Mouse (Mus musculus) myocyte (in vitro differentiated cells): ENCODE results near the gene Fars2. TPM values are rescaled to one million over a fixed set of nuclear protein-coding genes. Genes with fewer than 3 reads are reported as not detected.

ENCODE experiments used
- H3K27me3 ChIP-seq: one replicate; pipeline ENCODE4 v1.6.1; 2011; ENCODE audit not compliant: control insufficient read depth, insufficient read depth, insufficient read length
- H3K36me3 ChIP-seq: one replicate; pipeline ENCODE4 v1.6.1; 2011; ENCODE audit not compliant: control insufficient read depth, insufficient read depth
- H3K4me2 ChIP-seq: one replicate; pipeline ENCODE4 v1.6.1; 2011; ENCODE audit warnings: low read depth, control low read depth
- H3K4me3 ChIP-seq: one replicate; pipeline ENCODE4 v1.5.1; 2011; ENCODE audit warnings: mild to moderate bottlenecking, control low read depth, moderate library complexity
- H3K79me2 ChIP-seq: one replicate; pipeline ENCODE4 v1.6.1; 2011; ENCODE audit not compliant: control insufficient read depth, insufficient read depth
- H3ac ChIP-seq: one replicate; pipeline ENCODE4 v1.6.1; 2011; ENCODE audit not compliant: control insufficient read depth, insufficient read length
- CEBPB ChIP-seq: IDR thresholded peaks from 2 replicates; pipeline ENCODE4 v1.6.1; 2011; ENCODE audit warnings: mild to moderate bottlenecking, moderate library complexity; ENCODE audit not compliant: poor library complexity, insufficient read depth, severe bottlenecking
- E2F4 ChIP-seq: IDR thresholded peaks from one replicate; pipeline ENCODE4 v1.6.1; 2011; ENCODE audit warnings: mild to moderate bottlenecking, control low read depth, moderate library complexity; ENCODE audit not compliant: insufficient read depth
- MAX ChIP-seq: IDR thresholded peaks from one replicate; pipeline ENCODE4 v1.6.1; 2011; ENCODE audit warnings: low read depth, mild to moderate bottlenecking, control low read depth
- MYOD1 ChIP-seq, 3 experiments: IDR thresholded peaks; one replicate each; pipeline ENCODE4 v1.6.1; 2011; ENCODE audit warnings: control low read depth in 2 of 3, low read depth in 2 of 3, mild to moderate bottlenecking in 2 of 3, moderate library complexity in 1 of 3; ENCODE audit not compliant: insufficient read length in 2 of 3, control insufficient read depth in 1 of 3
- MYOG ChIP-seq, 3 experiments: IDR thresholded peaks; one replicate each; pipeline ENCODE4 v1.6.1; 2011; ENCODE audit warnings: control low read depth in 2 of 3, low read depth in 2 of 3, mild to moderate bottlenecking in 2 of 3; ENCODE audit not compliant: insufficient read length in 2 of 3, control insufficient read depth in 1 of 3, insufficient read depth in 1 of 3
- POLR2A ChIP-seq: IDR thresholded peaks from one replicate; pipeline ENCODE4 v1.6.1; 2011; ENCODE audit warnings: low read depth, mild to moderate bottlenecking, control low read depth, moderate library complexity; ENCODE audit not compliant: insufficient read length
- POLR2AphosphoS2 ChIP-seq: IDR thresholded peaks from one replicate; pipeline ENCODE4 v1.6.1; 2011; ENCODE audit warnings: low read depth, control low read depth; ENCODE audit not compliant: insufficient read length
- REST ChIP-seq: IDR thresholded peaks from one replicate; pipeline ENCODE4 v1.6.1; 2011; ENCODE audit warnings: mild to moderate bottlenecking, control low read depth, moderate library complexity; ENCODE audit not compliant: insufficient read depth, insufficient read length
- SRF ChIP-seq: IDR thresholded peaks from one replicate; pipeline ENCODE4 v1.6.1; 2011; ENCODE audit warnings: low read depth; ENCODE audit not compliant: control insufficient read depth, insufficient read length
- TCF12 ChIP-seq: IDR thresholded peaks from one replicate; pipeline ENCODE4 v1.6.1; 2011; ENCODE audit warnings: mild to moderate bottlenecking, control low read depth; ENCODE audit not compliant: poor library complexity, insufficient read depth, severe bottlenecking
- TCF3 ChIP-seq: IDR thresholded peaks from one replicate; pipeline ENCODE4 v1.6.1; 2011; ENCODE audit warnings: low read depth, control low read depth; ENCODE audit not compliant: insufficient read length
- USF1 ChIP-seq: IDR thresholded peaks from one replicate; pipeline ENCODE4 v1.6.1; 2011; ENCODE audit warnings: low read depth, mild to moderate bottlenecking, control low read depth, moderate library complexity
- polyA plus RNA-seq: library from polyadenylated mRNA; unstranded; fragments of >200 nt; fragmentation: generic; extraction: Trizol; gene quantifications from one replicate; pipeline ENCODE4 v1.2.1, GENCODE M21; 2012; ENCODE audit warnings: missing spikeins

The Fars2 gene
- polyA plus RNA-seq, 1 experiment: 53.6 TPM

GRCm38 (mm10) chr13:36263240-36264095, 146.3 kb downstream of the Fars2 start:
- H3K4me2 ChIP-seq: no peak overlapping the region
- H3K27me3 ChIP-seq: no peaks in the 10 kb centered on the region
- no peaks in the 10 kb centered on the region for H3K79me2 ChIP-seq
- no peak overlapping the region for H3K4me3 ChIP-seq
- H3ac ChIP-seq: no peak overlapping the region
- H3K36me3 ChIP-seq: no peaks in the 10 kb centered on the region
- TF ChIP-seq REST (no peak), CEBPB (no peak), SRF (no peak), POLR2A (no peak), TCF12 (no peak), TCF3 (no peak), MYOG (IDR thresholded peaks at IDR 0.05; ENCODE audit: control insufficient read depth in 1 of 3, insufficient read depth in 1 of 3, insufficient read length in 2 of 3, low read depth in 2 of 3) (no peak), POLR2AphosphoS2 (no peak), USF1 (no peak), MAX (no peak), E2F4 (no peak), MYOD1 (IDR thresholded peaks at IDR 0.05; ENCODE audit: control insufficient read depth in 1 of 3, insufficient read length in 2 of 3, low read depth in 2 of 3) (no peak)

GRCm38 (mm10) chr13:36264391-36264790, 147.2 kb downstream of the Fars2 start:
- no peaks in the 10 kb centered on the region for H3K36me3 ChIP-seq
- no peaks in the 10 kb centered on the region for H3K27me3 ChIP-seq
- H3K4me3 ChIP-seq: no peak overlapping the region
- no peak overlapping the region for H3ac ChIP-seq
- TF ChIP-seq MAX (no peak), TCF3 (no peak), TCF12 (no peak), REST (no peak)
- H3K4me2 ChIP-seq: no peak overlapping the region
- no peaks in the 10 kb centered on the region for H3K79me2 ChIP-seq

- H3K79me2 ChIP-seq: no peaks in the 10 kb centered on the region
- TF ChIP-seq SRF: no peak
- no peak for TF ChIP-seq TCF3
- TF ChIP-seq TCF12: no peak
- no peak for TF ChIP-seq E2F4
- no peak for TF ChIP-seq REST
- TF ChIP-seq POLR2AphosphoS2: no peak
- TF ChIP-seq USF1: no peak
- TF ChIP-seq CEBPB: no peak
- no peaks in the 10 kb centered on the region for H3K27me3 ChIP-seq
- H3K4me2 ChIP-seq: no peak overlapping the region
- H3K4me3 ChIP-seq: no peak overlapping the region
- no peak overlapping the region for H3ac ChIP-seq
- no peaks in the 10 kb centered on the region for H3K36me3 ChIP-seq
These were observed 148.1 kb downstream of the Fars2 start for GRCm38 (mm10) chr13:36265342-36265744.

- Histone ChIP-seq H3K4me3 (no peak overlapping the region), H3ac (no peak overlapping the region), H3K79me2 (no peaks in the 10 kb centered on the region), H3K36me3 (no peaks in the 10 kb centered on the region), H3K4me2 (no peak overlapping the region), H3K27me3 (no peaks in the 10 kb centered on the region)
- TF ChIP-seq MAX (no peak), MYOG (IDR thresholded peaks at IDR 0.05; ENCODE audit: control insufficient read depth in 1 of 3, insufficient read depth in 1 of 3, insufficient read length in 2 of 3, low read depth in 2 of 3) (no peak)
These were observed 150.2 kb downstream of the Fars2 start for GRCm38 (mm10) chr13:36267399-36267798.

GRCm38 (mm10) chr13:36270867-36271266, 153.7 kb downstream of the Fars2 start:
- no peaks in the 10 kb centered on the region for H3K36me3 ChIP-seq
- no peak overlapping the region for H3K4me2 ChIP-seq
- TF ChIP-seq MYOG (IDR thresholded peaks at IDR 0.05; ENCODE audit: control insufficient read depth in 1 of 3, insufficient read depth in 1 of 3, insufficient read length in 2 of 3, low read depth in 2 of 3) (no peak), E2F4 (no peak), MYOD1 (IDR thresholded peaks at IDR 0.05; ENCODE audit: control insufficient read depth in 1 of 3, insufficient read length in 2 of 3, low read depth in 2 of 3) (no peak)
- H3K27me3 ChIP-seq: no peaks in the 10 kb centered on the region
- H3K79me2 ChIP-seq: no peaks in the 10 kb centered on the region
- no peak overlapping the region for H3K4me3 ChIP-seq
- H3ac ChIP-seq: no peak overlapping the region

- Histone ChIP-seq H3K27me3 (no peaks in the 10 kb centered on the region), H3K4me2 (no peak overlapping the region), H3K36me3 (no peaks in the 10 kb centered on the region), H3K79me2 (no peaks in the 10 kb centered on the region), H3ac (no peak overlapping the region), H3K4me3 (no peak overlapping the region)
- TF ChIP-seq E2F4 (no peak), MYOD1 (IDR thresholded peaks at IDR 0.05; ENCODE audit: control insufficient read depth in 1 of 3, insufficient read length in 2 of 3, low read depth in 2 of 3) (no peak), TCF12 (no peak), MAX (no peak), MYOG (IDR thresholded peaks at IDR 0.05; ENCODE audit: control insufficient read depth in 1 of 3, insufficient read depth in 1 of 3, insufficient read length in 2 of 3, low read depth in 2 of 3) (no peak), REST (no peak), USF1 (no peak)
These were observed 156.3 kb downstream of the Fars2 start for GRCm38 (mm10) chr13:36273497-36273896.
